Mouse (Mus musculus) frontal cortex, postnatal 25 days (tissue): ENCODE results near the gene Fkbpl.

ENCODE experiments used
- DNase-seq, 2 experiments: peaks; one replicate each; pipeline ENCODE4 v3.0.0; 2022; ENCODE audit warnings: low spot score in 2 of 2

Fkbpl gene

GRCm38 (mm10) chr17:34644608-34645007 is at the start of gene Fkbpl:
Gene Fkbpl (plus strand): TSS chr17:34644764.
- DNase-seq = peak; percentile 93 to 96

- no peak for DNase-seq
Measured at GRCm38 (mm10) chr17:34596098-34596497, 48.5 kb upstream of the Fkbpl start.

- no peak for DNase-seq
Measured at GRCm38 (mm10) chr17:34597566-34598095, 46.9 kb upstream of the Fkbpl start, which contains the start of gene Ager. Gene Ager (plus strand): TSS chr17:34597862.

- no peak for DNase-seq
Measured at GRCm38 (mm10) chr17:34599891-34600290, 44.7 kb upstream of the Fkbpl start.

GRCm38 (mm10) chr17:34601796-34602195 is 42.8 kb upstream of the Fkbpl start:
- no peak for DNase-seq

GRCm38 (mm10) chr17:34603375-34604060 is 41.0 kb upstream of the Fkbpl start, which contains the start of gene Rnf5:
Gene Rnf5 (minus strand): TSS chr17:34603690.
- DNase-seq = peak; percentile 98 to 99

- peak; percentile 87 to 96 for DNase-seq
Measured at GRCm38 (mm10) chr17:34604061-34604508, 40.5 kb upstream of the Fkbpl start, which contains the start of gene Agpat1. Gene Agpat1 (plus strand): TSS chr17:34604262.

- no peak for DNase-seq
Measured at GRCm38 (mm10) chr17:34604511-34605237, 39.9 kb upstream of the Fkbpl start.

GRCm38 (mm10) chr17:34605609-34606008 is 39.0 kb upstream of the Fkbpl start:
- DNase-seq = peak; percentile 96 to 98

GRCm38 (mm10) chr17:34606186-34607039 is 38.2 kb upstream of the Fkbpl start:
- DNase-seq = no peak

- DNase-seq = no peak
Measured at GRCm38 (mm10) chr17:34607997-34608396, 36.6 kb upstream of the Fkbpl start.

- DNase-seq = no peak
Measured at GRCm38 (mm10) chr17:34611050-34611449, 33.5 kb upstream of the Fkbpl start.

- no peak for DNase-seq
Measured at GRCm38 (mm10) chr17:34613054-34613645, 31.4 kb upstream of the Fkbpl start.

GRCm38 (mm10) chr17:34613830-34614229 is 30.7 kb upstream of the Fkbpl start:
- DNase-seq = no peak

- no peak for DNase-seq
Measured at GRCm38 (mm10) chr17:34615871-34616270, 28.7 kb upstream of the Fkbpl start, which contains the start of gene Egfl8. Gene Egfl8 (minus strand): TSS chr17:34615971.

GRCm38 (mm10) chr17:34618999-34619398 is 25.6 kb upstream of the Fkbpl start:
- no peak for DNase-seq

- no peak for DNase-seq
Measured at GRCm38 (mm10) chr17:34621006-34621405, 23.6 kb upstream of the Fkbpl start.

- no peak for DNase-seq
Measured at GRCm38 (mm10) chr17:34623161-34623560, 21.4 kb upstream of the Fkbpl start.

- DNase-seq = no peak
Measured at GRCm38 (mm10) chr17:34624981-34625380, 19.6 kb upstream of the Fkbpl start.

- no peak for DNase-seq
Measured at GRCm38 (mm10) chr17:34626062-34626772, 18.3 kb upstream of the Fkbpl start.

- no peak for DNase-seq
Measured at GRCm38 (mm10) chr17:34626773-34627092, 17.8 kb upstream of the Fkbpl start.
